Mouse (Mus musculus) frontal cortex, adult 2 months (tissue): ENCODE measurements around the gene Txk. TPM values are rescaled to one million over a fixed set of nuclear protein-coding genes. Genes with fewer than 3 reads are reported as not detected.

ENCODE experiments used
- DNase-seq, 2 experiments: peaks; one replicate each; pipeline ENCODE4 v3.0.0; 2022; ENCODE audit warnings: low spot score in 1 of 2; ENCODE audit errors: extremely low spot score in 1 of 2
- polyA plus RNA-seq: library from polyadenylated mRNA; depleted of rRNA; stranded (reverse); fragments of >200 nt; gene quantifications from 2 replicates; pipeline ENCODE4 v1.2.3, GENCODE M21; 2012

The Txk gene
- polyA plus RNA-seq, 1 experiment = 0.34 TPM

DNA sequence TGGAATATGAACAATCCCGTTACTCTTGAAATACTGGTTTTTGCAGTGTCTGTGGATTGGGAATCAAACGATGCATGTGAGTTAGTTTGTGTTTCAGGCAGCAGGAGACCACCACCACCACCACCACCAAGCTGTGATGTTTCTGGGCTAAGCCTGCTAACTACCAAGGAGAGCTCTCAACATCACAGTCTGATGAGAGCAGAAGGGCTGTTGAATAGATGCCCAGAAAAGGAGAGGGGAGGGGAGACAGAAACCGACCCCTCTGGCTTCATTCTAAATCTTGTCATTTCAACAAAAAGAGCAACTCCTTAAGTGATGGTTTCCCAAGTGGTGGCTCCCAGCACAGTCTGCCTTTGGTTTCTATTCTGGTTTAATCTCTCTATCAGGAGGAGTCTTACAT lies 54.2 kb downstream of the Txk start:
- no peak for DNase-seq

DNA sequence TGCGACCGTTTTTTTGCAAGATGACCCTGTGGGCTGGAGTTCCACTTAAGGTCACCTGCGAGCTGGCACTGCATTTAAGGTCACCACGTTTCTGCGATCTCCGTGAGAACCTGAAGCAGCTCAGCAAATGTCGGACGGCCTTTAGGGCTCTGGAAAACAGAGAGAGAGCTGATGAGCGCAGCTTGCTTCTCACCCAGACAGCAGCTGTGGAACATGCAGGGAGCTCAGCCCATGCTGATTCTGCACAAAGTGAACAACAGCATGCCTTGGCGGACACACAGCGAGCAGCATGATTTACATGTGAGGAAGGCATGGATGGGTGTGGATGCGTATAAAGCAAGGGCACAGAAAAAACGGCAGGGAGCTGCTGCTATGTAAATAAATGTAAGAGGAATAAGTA lies 56.1 kb downstream of the Txk start:
- peak; percentile 11 to 42 for DNase-seq

- DNase-seq = no peak
Observed at GRCm38 (mm10) chr5:72694684-72695083, 57.9 kb downstream of the Txk start.

DNA sequence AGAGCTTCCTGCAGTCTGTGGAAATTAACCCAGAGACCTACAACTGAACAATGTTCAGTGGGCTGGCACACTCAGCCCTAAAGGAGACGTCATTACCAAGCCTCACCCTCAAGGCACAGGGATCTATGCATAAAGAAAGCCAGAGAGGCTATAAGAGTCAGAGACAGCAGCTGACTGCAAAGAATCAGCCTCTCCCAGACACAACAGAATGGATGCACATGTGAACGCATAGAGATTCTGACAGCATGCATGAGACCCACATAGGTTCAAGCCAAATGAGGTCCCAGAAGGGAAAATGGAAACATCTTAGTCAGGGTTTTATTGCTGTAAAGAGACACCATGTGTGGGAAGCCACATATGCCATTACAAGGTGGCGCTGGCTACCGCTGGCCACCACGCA lies 62.1 kb downstream of the Txk start:
- DNase-seq = no peak

GRCm38 (mm10) chr5:72689556-72689955 lies 63.0 kb downstream of the Txk start:
- DNase-seq = no peak

DNA sequence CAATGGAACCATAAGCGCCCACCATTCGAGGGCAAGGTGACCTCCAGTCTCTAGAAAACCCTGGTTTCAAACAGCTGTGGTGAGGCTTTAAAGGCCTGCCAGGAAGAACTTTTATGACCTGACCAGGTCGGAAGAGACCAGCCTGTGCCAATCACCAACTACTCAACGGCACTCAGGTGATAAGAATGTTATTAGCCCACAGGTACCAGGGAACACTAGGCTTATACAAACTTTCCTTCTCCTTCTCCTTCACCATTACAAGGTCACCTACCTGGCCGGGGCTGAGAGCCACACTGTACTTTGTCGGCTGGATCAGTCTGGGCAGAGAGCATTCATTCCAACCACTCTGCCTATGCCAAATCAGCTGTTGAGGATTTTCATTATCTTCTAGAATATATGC lies 71.1 kb downstream of the Txk start:
- DNase-seq = no peak

DNA sequence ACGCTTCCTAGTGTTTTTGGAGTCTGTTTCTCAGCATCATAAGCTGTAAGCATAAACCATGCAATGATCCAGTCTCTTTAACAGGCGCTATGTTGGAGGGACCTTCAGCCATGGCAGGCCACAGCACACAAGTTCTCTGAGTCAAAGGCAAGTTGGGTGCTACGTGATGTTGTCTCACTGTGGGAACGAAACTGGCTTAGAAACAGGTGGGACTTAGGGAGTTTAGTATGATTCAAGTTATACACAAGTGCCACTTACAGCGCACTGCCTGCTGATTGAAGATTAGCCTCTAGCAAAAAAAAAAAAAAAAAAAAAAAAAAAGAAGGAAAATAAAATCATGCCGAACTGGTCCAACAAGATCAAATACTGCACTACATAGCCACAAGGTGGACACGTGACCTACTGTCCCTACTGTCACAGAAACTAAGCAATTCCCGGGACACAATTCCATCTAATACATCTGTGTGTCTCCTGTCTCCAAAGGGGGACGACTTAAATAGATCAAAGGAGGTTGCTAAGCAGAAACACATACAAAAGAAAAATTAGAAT lies 77.5 kb downstream of the Txk start:
- DNase-seq = no peak

DNA sequence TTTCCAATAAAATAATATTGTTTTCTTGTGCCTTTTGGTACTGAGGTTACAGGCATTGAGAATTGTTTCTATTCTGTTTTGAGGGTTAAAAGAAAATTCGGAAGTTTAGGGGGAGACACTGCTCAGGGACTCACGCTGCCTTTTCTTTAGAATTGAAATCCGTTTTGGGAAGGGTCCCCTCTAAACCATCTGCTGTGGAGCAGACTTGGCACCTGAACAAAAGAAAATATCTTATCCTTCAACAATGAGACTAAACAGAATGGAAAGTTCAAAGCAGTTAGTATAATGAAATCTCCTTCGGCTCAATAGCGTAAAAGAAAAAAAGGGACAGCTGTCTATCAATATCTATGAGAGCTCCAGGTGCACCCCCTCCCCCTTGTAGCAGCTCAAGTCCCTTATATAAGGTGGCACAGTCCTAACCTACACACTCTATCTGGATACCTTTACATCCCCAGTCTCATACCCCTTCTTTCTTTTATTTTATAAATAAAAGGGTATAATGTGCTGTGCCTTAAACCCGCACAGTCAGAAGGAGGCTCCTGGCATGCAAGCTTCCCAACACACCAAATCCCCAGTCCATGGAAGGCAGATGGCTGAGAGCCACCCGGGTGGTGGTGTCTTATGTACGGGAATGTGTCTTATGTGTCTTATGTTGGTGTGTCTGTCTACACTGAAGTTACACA lies 81.4 kb downstream of the Txk start:
- DNase-seq = no peak

DNA sequence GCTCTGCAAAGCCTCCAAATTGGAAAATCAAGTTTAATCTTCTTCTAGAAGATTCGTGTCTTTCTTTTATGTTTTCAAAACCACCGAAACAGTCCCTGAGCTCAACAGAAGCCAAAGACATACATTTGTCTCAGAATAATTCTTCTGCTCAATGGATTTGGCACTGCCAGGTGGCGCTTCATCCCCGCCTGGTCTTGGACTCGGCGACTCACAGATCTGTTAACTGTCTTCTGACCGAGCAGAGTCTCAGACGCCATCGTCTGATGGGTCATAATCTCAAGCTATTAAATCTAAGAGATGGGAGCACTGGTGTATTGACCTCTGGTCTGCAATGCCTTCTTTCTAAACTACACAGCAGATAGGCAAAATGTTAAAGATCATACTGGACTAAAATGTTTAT lies 84.2 kb downstream of the Txk start:
- DNase-seq = no peak

DNA sequence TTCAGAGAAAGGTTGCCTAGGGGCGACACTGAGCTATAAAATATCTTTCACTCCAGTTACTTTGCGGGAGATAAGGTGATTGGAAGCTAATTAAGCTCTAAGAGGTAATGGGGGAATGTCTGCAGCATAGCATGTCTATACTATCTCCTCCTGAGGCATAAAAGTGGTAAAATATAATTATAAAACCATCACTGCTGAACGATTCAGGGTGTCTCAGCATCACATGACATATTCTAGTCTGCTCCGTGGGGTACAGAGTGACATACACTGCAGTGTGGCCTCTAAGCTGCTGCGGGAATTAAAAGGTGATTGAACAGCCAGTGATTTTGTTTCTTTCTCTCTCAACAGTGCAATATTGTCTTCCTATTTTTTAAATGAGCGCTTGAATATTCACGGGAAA lies 86.1 kb downstream of the Txk start:
- no peak for DNase-seq

DNA sequence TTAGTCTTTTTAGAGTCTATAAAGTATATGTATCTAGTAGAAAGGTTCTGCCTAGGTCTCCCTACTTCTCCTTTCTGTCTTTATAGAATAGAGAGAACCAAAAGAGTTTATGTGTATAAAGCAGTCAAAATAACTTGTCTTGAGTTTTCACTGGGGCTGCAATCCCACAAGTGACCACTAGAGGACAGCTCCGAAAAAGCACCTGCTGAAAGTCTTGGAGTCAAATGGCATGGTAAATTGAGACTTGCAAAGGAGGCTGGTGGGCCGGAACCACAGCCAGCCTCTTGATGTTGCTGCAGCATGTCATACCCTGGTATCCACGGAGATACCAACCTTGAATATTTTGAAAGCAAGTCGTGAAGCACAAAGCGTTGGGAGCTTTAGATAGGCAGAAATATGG lies 87.3 kb downstream of the Txk start:
- DNase-seq = peak in 1 of 2 experiments; percentile 68

- DNase-seq = no peak
Observed at GRCm38 (mm10) chr5:72664854-72665253, 87.7 kb downstream of the Txk start.

DNA sequence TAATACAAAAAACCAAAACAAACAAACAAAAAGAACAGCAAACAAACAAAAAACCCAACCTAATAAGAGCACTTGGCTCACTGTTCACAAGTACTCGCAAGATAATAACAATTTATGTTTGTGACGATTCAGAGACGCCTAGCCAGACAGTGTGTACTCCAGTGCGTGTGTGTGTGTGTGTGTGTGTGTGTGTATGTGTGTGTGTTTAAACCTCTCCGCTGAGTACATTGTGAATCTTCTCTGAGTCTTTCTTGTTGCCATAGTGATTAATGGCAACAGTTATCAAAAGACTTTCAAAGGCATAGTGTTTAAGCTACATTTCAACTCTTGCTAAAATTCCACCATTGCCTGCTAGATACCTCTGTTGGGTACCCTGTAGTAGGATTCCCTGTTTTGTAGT lies 88.5 kb downstream of the Txk start:
- no peak for DNase-seq

DNA sequence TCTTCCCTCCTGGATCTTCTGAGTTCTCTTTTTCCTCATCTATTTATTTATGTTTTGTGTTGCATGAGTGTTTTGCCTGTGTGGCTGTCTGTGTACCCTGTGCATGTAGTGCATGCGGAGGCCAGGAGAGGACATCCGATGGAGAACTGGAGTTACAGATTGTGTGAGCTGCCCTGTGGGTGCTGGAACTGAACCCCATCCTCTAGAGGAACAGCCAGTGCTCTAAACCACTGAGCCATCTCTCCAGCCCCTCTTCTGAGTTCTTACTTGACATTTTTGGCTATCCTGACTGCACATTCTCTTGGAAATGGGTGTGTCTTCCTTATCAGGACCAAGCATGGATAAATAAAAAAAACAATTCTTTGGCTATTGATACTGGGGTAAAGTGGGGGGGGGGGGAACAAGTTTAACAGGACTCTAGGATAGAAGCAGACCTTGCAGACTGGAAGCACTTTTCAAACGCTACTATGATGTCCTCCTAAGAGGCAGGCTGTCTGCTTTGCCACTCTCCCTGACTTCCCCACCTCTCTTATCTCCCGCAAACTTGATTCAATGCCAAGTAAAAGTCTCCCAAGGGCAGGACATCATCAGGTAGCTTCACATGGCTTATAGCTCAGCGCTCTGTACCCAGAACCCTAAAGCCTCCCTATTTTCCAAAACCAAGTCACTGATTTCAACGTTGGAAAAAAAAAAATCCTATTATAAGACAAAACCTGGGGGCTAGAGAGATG lies 91.4 kb downstream of the Txk start:
- DNase-seq = no peak

DNA sequence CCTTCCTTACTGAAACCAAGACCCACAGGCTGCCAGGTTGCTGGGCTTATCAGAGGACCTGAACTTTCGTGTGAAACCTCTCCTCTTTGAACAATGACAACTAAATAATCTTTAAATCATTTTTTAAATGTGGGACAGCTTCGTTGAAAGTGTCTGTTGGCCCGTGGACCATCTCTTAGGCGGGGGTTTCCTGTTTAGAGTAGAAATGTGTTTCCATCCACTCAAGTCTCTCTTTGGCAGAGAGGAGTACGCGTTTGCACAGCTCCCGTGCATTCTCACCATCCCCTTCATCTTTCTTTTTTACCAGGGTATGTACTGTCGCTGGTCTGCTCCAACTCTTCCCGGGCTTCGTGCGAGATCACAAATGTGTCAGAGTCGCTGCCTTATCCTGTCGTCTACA lies 94.2 kb downstream of the Txk start:
- no peak for DNase-seq

DNA sequence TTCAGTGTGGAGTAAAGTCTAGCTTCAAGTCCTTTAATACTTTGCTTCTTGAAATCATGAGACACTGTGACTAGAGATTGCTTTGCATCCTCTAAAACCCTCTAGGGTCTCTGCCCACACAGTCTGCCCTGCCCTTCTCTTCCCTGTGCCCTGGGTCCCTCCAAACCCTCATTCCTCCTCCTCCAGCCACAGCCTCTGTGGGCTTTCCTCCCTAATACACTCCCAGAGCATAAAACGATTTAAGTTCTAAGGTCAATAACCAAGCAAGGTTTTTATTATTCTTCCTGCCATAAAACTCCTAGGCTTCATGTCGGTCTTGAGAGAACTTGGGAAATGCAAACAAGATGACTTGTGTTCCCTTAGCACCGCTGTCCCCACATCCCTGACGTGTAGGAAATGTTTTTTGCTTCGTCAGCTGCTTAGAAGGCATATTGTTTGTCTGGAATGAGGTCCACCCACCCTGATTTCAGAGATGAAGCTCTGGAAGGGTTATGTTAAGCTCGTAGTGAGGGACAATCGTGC lies 96.2 kb downstream of the Txk start:
- no peak for DNase-seq

DNA sequence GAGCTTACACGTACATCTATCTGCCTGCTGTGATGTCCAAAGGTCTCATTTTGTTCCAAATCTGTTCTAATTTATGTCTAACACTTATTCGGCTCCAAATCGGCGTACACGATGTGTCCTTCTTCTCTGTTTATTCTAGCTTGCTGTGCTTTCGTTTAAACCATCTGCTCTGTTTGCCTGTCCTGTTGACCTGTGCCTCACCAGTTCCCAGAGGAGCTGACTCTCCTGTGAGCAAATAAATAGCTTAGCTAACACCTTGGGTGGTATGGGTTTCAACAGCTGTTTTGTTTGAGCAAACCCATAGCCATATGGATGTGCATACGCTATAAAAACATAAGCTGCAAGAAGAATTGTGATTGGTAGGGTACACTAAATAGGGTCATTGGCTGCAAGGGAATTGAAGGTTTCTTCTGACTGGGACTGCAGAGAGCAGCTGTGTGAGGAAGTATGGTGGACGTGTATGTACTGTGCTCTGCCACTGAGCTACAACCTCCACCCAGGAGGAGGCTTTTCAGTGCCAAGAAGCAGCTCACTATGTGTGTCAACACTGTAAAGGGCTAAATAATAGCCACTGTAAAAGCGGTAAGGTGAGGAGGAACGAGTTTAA lies 99.4 kb downstream of the Txk start:
- no peak for DNase-seq

DNA sequence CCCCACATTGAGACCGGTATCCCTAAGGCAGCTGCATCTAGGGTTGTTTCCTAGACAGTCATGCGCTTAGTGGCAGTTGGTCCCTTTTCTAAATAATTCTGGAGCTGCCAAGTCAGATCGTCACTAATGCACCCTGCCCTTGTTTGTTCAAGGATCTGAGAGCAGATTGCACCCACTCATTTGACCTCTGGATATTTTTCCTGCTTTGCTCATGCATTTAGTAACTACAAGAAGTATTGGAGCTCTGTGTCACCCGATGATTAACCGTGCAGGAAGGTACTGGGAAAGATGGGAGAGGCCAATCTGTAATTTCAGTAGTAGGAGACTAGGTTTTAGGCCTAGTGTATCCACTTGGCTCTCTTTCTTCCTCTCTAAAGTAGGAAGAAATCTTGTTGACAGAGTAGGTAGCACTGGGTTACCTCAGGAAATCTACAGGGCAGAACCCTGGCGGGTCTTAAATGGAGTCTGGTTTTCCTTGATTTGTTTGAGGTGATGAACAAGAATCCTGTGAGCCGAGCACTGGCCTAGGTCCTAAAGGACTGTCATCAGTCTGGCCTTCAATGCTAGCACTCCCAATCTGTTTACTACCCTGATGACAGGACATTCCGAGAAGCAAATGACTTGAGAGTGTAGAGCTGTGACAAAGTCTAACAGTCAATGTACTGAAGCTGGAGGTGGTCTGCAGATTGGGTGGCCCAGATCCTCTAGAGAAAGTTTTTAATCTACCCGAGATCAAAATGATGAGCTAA lies 103.4 kb downstream of the Txk start:
- no peak for DNase-seq

- no peak for DNase-seq
Observed at GRCm38 (mm10) chr5:72647958-72648595, 104.5 kb downstream of the Txk start.

- peak in 1 of 2 experiments; percentile 26 for DNase-seq
Observed at GRCm38 (mm10) chr5:72647418-72647907, 105.1 kb downstream of the Txk start, which contains the start of gene Nipal1. TSS of gene Nipal1 (plus strand) at chr5:72647795.
